Mouse (Mus musculus): Measurements from ENCODE around the gene Grk1. TPM values are rescaled to one million over a fixed set of nuclear protein-coding genes. Genes with fewer than 3 reads are reported as not detected.

Gene Grk1
- total and polyA plus RNA-seq, 3 experiments: under 0.01 to 0.03 TPM; not detected in 1

DNA sequence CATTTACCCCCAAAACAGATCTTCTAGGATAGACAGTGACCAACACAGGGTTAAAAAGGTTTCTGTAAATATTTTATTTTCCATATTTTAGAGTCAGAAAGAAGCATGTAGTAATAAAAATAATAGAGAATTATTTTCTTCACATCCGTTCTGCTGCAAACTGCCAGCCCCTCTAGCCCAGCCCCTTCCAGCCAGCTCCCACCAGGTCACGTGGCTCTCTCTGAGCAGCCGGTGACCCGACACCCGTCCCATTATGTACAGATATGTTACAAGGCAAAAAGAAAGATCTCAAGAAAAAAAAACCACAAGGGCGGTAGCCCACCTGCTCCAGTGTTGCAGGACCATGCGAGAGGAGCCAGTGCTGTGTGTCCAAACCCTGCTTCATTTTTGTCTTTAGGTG, 60.4 kb downstream of the Grk1 start:
- peaks cover 2% of the 10 kb centered on the region in 2 experiments; a peak in 3 of 4 replicates for H3K27me3 ChIP-seq (ENCODE audit: control insufficient read depth in 1 of 2, insufficient read depth in 2 of 2, low read length in 2 of 2)
- TF ChIP-seq MYC (IDR thresholded peaks at IDR 0.05; ENCODE audit: low read depth, low read length) (no peak), MYB (IDR thresholded peaks at IDR 0.05; ENCODE audit: low read depth, low read length) (no peak), USF1 (IDR thresholded peaks at IDR 0.05; ENCODE audit: low read depth, low read length) (peak; percentile 53; the same call in 1 of the 2 replicates), RCOR1 (IDR thresholded peaks at IDR 0.05; ENCODE audit: low read depth, low read length) (no peak), EP300 (IDR thresholded peaks at IDR 0.05; ENCODE audit: low read depth in 1 of 2, low read length in 2 of 2) (no peak)

DNA sequence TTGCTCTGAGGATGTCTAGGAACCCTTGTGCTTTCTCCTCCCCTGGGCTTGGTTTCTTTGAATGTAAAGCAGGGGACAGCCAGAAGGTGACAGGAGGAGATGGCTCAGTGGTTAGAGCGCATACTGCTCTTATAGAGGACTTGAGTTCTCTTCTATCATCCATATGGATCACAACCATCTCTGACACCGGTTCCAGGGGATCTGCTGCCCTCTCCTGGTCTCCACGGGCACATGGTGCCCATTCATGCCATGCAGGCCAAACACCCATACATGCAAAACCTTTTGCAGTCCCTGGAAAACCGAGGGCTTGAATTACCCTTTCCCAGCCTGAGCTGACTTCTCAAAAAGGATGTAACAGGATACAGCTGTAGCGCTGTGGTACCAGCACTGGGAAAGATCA, 62.1 kb downstream of the Grk1 start:
- Histone ChIP-seq H3K27me3 (ENCODE audit: control insufficient read depth in 1 of 2, insufficient read depth in 2 of 2, low read length in 2 of 2) (peaks cover 2% of the 10 kb centered on the region in 2 experiments; a peak in 3 of 4 replicates), H3K79me2 (ENCODE audit: control insufficient read depth, insufficient read depth, low read length, poor library complexity) (no peaks in the 10 kb centered on the region), H3K4me3 (ENCODE audit: control insufficient read depth in 1 of 2, insufficient read depth in 1 of 2, low read depth in 2 of 2, low read length in 2 of 2) (no peak overlapping the region), H3K27ac (ENCODE audit: control insufficient read depth, low read depth, low read length) (no peak overlapping the region), H3K36me3 (ENCODE audit: control insufficient read depth in 1 of 2, insufficient read depth in 2 of 2, low read length in 2 of 2) (no peaks in the 10 kb centered on the region), H3K9me3 (replicated peaks; ENCODE audit: insufficient read depth, low read length) (no peaks in the 10 kb centered on the region), H3K9ac (ENCODE audit: control insufficient read depth, low read depth, low read length, poor library complexity, severe bottlenecking) (no peak overlapping the region), H3K4me1 (ENCODE audit: control insufficient read depth in 1 of 2, insufficient read depth in 2 of 2, low read length in 2 of 2) (peaks cover 0 to 1% of the 10 kb centered on the region in 2 experiments; a peak in 1 of 4 replicates)
- TF ChIP-seq SIN3A (IDR thresholded peaks at IDR 0.05; ENCODE audit: low read length): no peak
- peak; percentile 29 for TF ChIP-seq RAD21 (IDR thresholded peaks at IDR 0.05; ENCODE audit: low read depth, low read length)
- peak; percentile 40 for TF ChIP-seq SMC3 (IDR thresholded peaks at IDR 0.05; ENCODE audit: low read depth, low read length)
- no peak for TF ChIP-seq ZKSCAN1 (IDR thresholded peaks at IDR 0.05; ENCODE audit: low read depth, low read length)
- TF ChIP-seq BHLHE40 (IDR thresholded peaks at IDR 0.05; ENCODE audit: borderline replicate concordance, low read depth, low read length): no peak
- TF ChIP-seq CTCF (IDR thresholded peaks at IDR 0.05 in 2 of 3, conservative IDR thresholded peaks at IDR 0.05 in 1 of 3; ENCODE audit: control insufficient read depth in 1 of 3, insufficient read depth in 1 of 3, low read depth in 2 of 3, low read length in 3 of 3, poor library complexity in 1 of 3, severe bottlenecking in 1 of 3): peak; percentile 11 to 56 (median 46); a peak in 4 of 6 replicates
- TF ChIP-seq MYB (IDR thresholded peaks at IDR 0.05; ENCODE audit: low read depth, low read length): no peak
- DNase-seq (ENCODE audit: low read depth, low spot score): no peak

More for the DNA sequence above, 60.4 kb downstream of the Grk1 start:
- Histone ChIP-seq H3K4me3 (ENCODE audit: control insufficient read depth in 1 of 2, insufficient read depth in 1 of 2, low read depth in 2 of 2, low read length in 2 of 2) (no peak overlapping the region), H3K36me3 (ENCODE audit: control insufficient read depth in 1 of 2, insufficient read depth in 2 of 2, low read length in 2 of 2) (no peaks in the 10 kb centered on the region), H3K9me3 (replicated peaks; ENCODE audit: insufficient read depth, low read length) (no peaks in the 10 kb centered on the region), H3K9ac (ENCODE audit: control insufficient read depth, low read depth, low read length, poor library complexity, severe bottlenecking) (no peak overlapping the region), H3K27ac (ENCODE audit: control insufficient read depth, low read depth, low read length) (no peak overlapping the region), H3K79me2 (ENCODE audit: control insufficient read depth, insufficient read depth, low read length, poor library complexity) (no peaks in the 10 kb centered on the region), H3K4me1 (ENCODE audit: control insufficient read depth in 1 of 2, insufficient read depth in 2 of 2, low read length in 2 of 2) (no peaks in the 10 kb centered on the region)
- DNase-seq (ENCODE audit: low read depth, low spot score): no peak

DNA sequence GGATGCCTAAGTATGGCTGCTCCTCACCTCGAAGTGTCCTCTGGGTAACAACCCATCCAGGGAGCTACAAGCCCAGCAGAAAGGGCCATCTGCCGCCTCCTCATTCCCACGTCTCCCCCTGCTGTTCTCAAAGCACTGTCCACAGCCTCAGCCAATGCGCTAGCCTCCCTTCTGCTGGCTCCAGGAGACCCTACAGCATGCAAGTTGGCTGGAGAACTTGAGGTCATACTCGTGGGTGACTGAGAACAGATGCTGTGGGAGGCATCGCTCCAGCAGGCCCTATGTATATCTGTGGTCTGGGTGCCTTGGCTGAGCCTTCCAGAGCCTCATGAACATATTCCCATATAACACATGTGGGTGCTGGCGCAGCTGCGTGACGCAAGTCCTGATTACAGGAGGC, 63.9 kb downstream of the Grk1 start:
- DNase-seq (ENCODE audit: low read depth, low spot score): no peak
- Histone ChIP-seq H3K27ac (ENCODE audit: control insufficient read depth, low read depth, low read length) (no peak overlapping the region), H3K36me3 (ENCODE audit: control insufficient read depth in 1 of 2, insufficient read depth in 2 of 2, low read length in 2 of 2) (peaks cover 0 to 7% of the 10 kb centered on the region in 2 experiments; a peak in 2 of 4 replicates), H3K79me2 (ENCODE audit: control insufficient read depth, insufficient read depth, low read length, poor library complexity) (no peaks in the 10 kb centered on the region), H3K9me3 (replicated peaks; ENCODE audit: insufficient read depth, low read length) (no peaks in the 10 kb centered on the region), H3K27me3 (ENCODE audit: control insufficient read depth in 1 of 2, insufficient read depth in 2 of 2, low read length in 2 of 2) (peaks cover 2% of the 10 kb centered on the region in 2 experiments; a peak in 3 of 4 replicates), H3K9ac (ENCODE audit: control insufficient read depth, low read depth, low read length, poor library complexity, severe bottlenecking) (no peak overlapping the region), H3K4me3 (ENCODE audit: control insufficient read depth in 1 of 2, insufficient read depth in 1 of 2, low read depth in 2 of 2, low read length in 2 of 2) (no peak overlapping the region), H3K4me1 (ENCODE audit: control insufficient read depth in 1 of 2, insufficient read depth in 2 of 2, low read length in 2 of 2) (peaks cover 2 to 11% of the 10 kb centered on the region in 2 experiments; a peak in 3 of 4 replicates)
- TF ChIP-seq MEF2A (IDR thresholded peaks at IDR 0.05; ENCODE audit: extremely low read depth, insufficient replicate concordance, low read depth, low read length, poor library complexity, severe bottlenecking) (no peak), SMC3 (IDR thresholded peaks at IDR 0.05; ENCODE audit: low read depth, low read length) (no peak), NELFE (IDR thresholded peaks at IDR 0.05; ENCODE audit: low read depth, low read length) (no peak), MYC (IDR thresholded peaks at IDR 0.05; ENCODE audit: low read depth, low read length) (no peak), HCFC1 (IDR thresholded peaks at IDR 0.05; ENCODE audit: low read depth, low read length) (no peak), ZMIZ1 (IDR thresholded peaks at IDR 0.05; ENCODE audit: low read depth, low read length) (no peak), ZNF384 (IDR thresholded peaks at IDR 0.05; ENCODE audit: low read depth, low read length) (no peak), NRF1 (IDR thresholded peaks at IDR 0.05; ENCODE audit: insufficient read depth, low read depth, low read length, poor library complexity, severe bottlenecking) (no peak), E2F4 (IDR thresholded peaks at IDR 0.05; ENCODE audit: borderline replicate concordance, low read depth, low read length) (no peak), ZKSCAN1 (IDR thresholded peaks at IDR 0.05; ENCODE audit: low read depth, low read length) (no peak), CHD2 (IDR thresholded peaks at IDR 0.05; ENCODE audit: low read length) (no peak), CHD1 (IDR thresholded peaks at IDR 0.05; ENCODE audit: low read depth, low read length) (no peak), MYB (IDR thresholded peaks at IDR 0.05; ENCODE audit: low read depth, low read length) (no peak), TCF12 (IDR thresholded peaks at IDR 0.05; ENCODE audit: low read depth, low read length) (no peak), GABPA (IDR thresholded peaks at IDR 0.05; ENCODE audit: low read depth, low read length) (no peak), MAFK (IDR thresholded peaks at IDR 0.05; ENCODE audit: borderline replicate concordance, low read depth, low read length) (no peak), RAD21 (IDR thresholded peaks at IDR 0.05; ENCODE audit: low read depth, low read length) (no peak), EP300 (IDR thresholded peaks at IDR 0.05; ENCODE audit: low read depth in 1 of 2, low read length in 2 of 2) (no peak)
